Mouse (Mus musculus) myocyte (in vitro differentiated cells): ENCODE data around the gene Rrp36. TPM values are rescaled to one million over a fixed set of nuclear protein-coding genes. Genes with fewer than 3 reads are reported as not detected.

ENCODE experiments used
- H3K27me3 ChIP-seq: one replicate; pipeline ENCODE4 v1.6.1; 2011; ENCODE audit not compliant: control insufficient read depth, insufficient read depth, insufficient read length
- H3K36me3 ChIP-seq: one replicate; pipeline ENCODE4 v1.6.1; 2011; ENCODE audit not compliant: control insufficient read depth, insufficient read depth
- H3K4me2 ChIP-seq: one replicate; pipeline ENCODE4 v1.6.1; 2011; ENCODE audit warnings: low read depth, control low read depth
- H3K4me3 ChIP-seq: one replicate; pipeline ENCODE4 v1.5.1; 2011; ENCODE audit warnings: mild to moderate bottlenecking, control low read depth, moderate library complexity
- H3K79me2 ChIP-seq: one replicate; pipeline ENCODE4 v1.6.1; 2011; ENCODE audit not compliant: control insufficient read depth, insufficient read depth
- H3ac ChIP-seq: one replicate; pipeline ENCODE4 v1.6.1; 2011; ENCODE audit not compliant: control insufficient read depth, insufficient read length
- CEBPB ChIP-seq: IDR thresholded peaks from 2 replicates; pipeline ENCODE4 v1.6.1; 2011; ENCODE audit warnings: mild to moderate bottlenecking, moderate library complexity; ENCODE audit not compliant: poor library complexity, insufficient read depth, severe bottlenecking
- E2F4 ChIP-seq: IDR thresholded peaks from one replicate; pipeline ENCODE4 v1.6.1; 2011; ENCODE audit warnings: mild to moderate bottlenecking, control low read depth, moderate library complexity; ENCODE audit not compliant: insufficient read depth
- MAX ChIP-seq: IDR thresholded peaks from one replicate; pipeline ENCODE4 v1.6.1; 2011; ENCODE audit warnings: low read depth, mild to moderate bottlenecking, control low read depth
- MYOD1 ChIP-seq, 3 experiments: IDR thresholded peaks; one replicate each; pipeline ENCODE4 v1.6.1; 2011; ENCODE audit warnings: control low read depth in 2 of 3, low read depth in 2 of 3, mild to moderate bottlenecking in 2 of 3, moderate library complexity in 1 of 3; ENCODE audit not compliant: insufficient read length in 2 of 3, control insufficient read depth in 1 of 3
- MYOG ChIP-seq, 3 experiments: IDR thresholded peaks; one replicate each; pipeline ENCODE4 v1.6.1; 2011; ENCODE audit warnings: control low read depth in 2 of 3, low read depth in 2 of 3, mild to moderate bottlenecking in 2 of 3; ENCODE audit not compliant: insufficient read length in 2 of 3, control insufficient read depth in 1 of 3, insufficient read depth in 1 of 3
- POLR2A ChIP-seq: IDR thresholded peaks from one replicate; pipeline ENCODE4 v1.6.1; 2011; ENCODE audit warnings: low read depth, mild to moderate bottlenecking, control low read depth, moderate library complexity; ENCODE audit not compliant: insufficient read length
- POLR2AphosphoS2 ChIP-seq: IDR thresholded peaks from one replicate; pipeline ENCODE4 v1.6.1; 2011; ENCODE audit warnings: low read depth, control low read depth; ENCODE audit not compliant: insufficient read length
- REST ChIP-seq: IDR thresholded peaks from one replicate; pipeline ENCODE4 v1.6.1; 2011; ENCODE audit warnings: mild to moderate bottlenecking, control low read depth, moderate library complexity; ENCODE audit not compliant: insufficient read depth, insufficient read length
- SRF ChIP-seq: IDR thresholded peaks from one replicate; pipeline ENCODE4 v1.6.1; 2011; ENCODE audit warnings: low read depth; ENCODE audit not compliant: control insufficient read depth, insufficient read length
- TCF12 ChIP-seq: IDR thresholded peaks from one replicate; pipeline ENCODE4 v1.6.1; 2011; ENCODE audit warnings: mild to moderate bottlenecking, control low read depth; ENCODE audit not compliant: poor library complexity, insufficient read depth, severe bottlenecking
- TCF3 ChIP-seq: IDR thresholded peaks from one replicate; pipeline ENCODE4 v1.6.1; 2011; ENCODE audit warnings: low read depth, control low read depth; ENCODE audit not compliant: insufficient read length
- USF1 ChIP-seq: IDR thresholded peaks from one replicate; pipeline ENCODE4 v1.6.1; 2011; ENCODE audit warnings: low read depth, mild to moderate bottlenecking, control low read depth, moderate library complexity
- polyA plus RNA-seq: library from polyadenylated mRNA; unstranded; fragments of >200 nt; fragmentation: generic; extraction: Trizol; gene quantifications from one replicate; pipeline ENCODE4 v1.2.1, GENCODE M21; 2012; ENCODE audit warnings: missing spikeins

Gene Rrp36
- polyA plus RNA-seq, 1 experiment: 45.8 TPM

DNA sequence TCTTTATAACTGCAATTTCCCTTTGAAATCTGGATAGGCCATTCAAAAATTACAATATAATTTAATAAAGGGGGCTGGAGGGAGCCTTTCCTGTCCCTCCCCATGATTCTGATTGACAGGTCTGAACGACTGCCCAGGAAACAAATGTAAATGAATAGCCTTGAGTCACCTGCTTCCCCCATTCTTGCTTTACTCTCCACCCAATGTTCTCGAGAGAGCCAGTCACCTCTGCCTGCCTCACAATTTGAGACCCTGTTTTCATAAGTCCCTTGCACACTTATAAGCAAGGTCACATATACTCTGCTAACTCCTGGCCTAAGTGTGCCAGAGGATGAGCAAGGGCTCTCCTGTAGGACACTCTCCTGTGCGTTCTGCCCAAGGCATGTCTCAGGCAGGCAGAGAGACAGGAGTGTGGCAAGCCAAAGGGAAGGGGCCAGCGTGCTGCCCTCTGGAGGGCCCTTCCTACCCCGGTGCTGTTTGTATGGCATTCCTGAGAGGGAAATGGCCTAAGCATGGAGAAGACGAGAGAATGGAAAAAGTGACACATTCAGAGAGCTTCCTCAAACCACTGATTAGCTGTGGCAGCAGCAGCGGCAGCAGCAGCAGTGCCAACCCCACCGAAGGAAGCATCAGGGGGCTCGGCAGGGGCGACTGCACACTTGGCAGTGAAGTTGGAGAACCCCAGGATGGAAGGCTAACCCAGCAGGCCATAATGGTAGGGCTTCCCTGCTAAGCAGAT lies 50.2 kb downstream of the Rrp36 start:
- Histone ChIP-seq H3K36me3 (no peaks in the 10 kb centered on the region), H3K4me3 (no peak overlapping the region), H3ac (no peak overlapping the region), H3K79me2 (peaks cover 10% of the 10 kb centered on the region), H3K4me2 (no peak overlapping the region), H3K27me3 (no peaks in the 10 kb centered on the region)
- TF ChIP-seq USF1 (no peak), MYOD1 (IDR thresholded peaks at IDR 0.05; ENCODE audit: control insufficient read depth in 1 of 3, insufficient read length in 2 of 3, low read depth in 2 of 3) (no peak), MYOG (IDR thresholded peaks at IDR 0.05; ENCODE audit: control insufficient read depth in 1 of 3, insufficient read depth in 1 of 3, insufficient read length in 2 of 3, low read depth in 2 of 3) (no peak), CEBPB (no peak), REST (no peak), SRF (no peak), POLR2AphosphoS2 (no peak), E2F4 (no peak), MAX (no peak)

DNA sequence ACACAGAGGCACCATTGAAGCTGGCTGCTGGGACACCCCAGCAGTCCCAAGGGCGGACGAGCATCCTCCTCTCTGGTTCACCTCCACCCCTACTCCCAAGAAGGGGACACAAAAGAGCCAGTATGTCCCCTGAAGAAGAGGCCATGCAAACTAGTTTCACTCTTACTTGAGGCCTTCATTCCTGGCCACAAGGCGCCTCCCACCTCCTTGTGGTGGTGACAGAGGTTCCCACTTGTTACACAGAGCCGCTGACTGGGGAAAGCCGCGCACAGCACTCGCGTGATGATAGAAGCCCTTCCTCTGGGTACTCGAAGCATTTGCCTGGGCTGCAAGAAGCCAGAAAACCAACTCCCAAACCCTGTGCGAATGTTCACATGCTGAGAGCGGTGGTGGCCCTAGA lies 51.9 kb downstream of the Rrp36 start:
- no peak overlapping the region for H3K4me2 ChIP-seq

DNA sequence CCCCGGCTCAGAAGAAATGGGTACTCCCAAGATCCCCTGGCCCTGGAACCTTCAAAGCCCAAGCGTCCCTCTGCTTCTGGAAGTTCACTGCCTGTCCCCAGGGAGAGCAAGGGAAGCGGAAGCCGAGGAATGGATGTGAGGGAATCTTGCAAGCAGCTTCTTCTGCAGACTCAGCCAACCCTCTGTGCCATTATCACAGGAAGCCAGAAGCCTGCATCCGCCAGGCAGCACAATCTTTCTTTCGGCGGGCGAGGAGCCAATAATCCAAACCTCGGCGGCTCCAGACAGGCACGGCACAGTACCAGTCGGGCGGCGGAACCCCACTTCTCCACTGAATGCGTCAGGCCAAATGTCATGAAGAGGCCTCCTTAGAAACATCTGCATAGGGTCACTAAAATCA lies 52.8 kb downstream of the Rrp36 start:
- H3K36me3 ChIP-seq: no peaks in the 10 kb centered on the region
- H3K27me3 ChIP-seq: no peaks in the 10 kb centered on the region
- TF ChIP-seq E2F4 (no peak), POLR2AphosphoS2 (no peak), POLR2A (no peak), USF1 (no peak)
- no peak overlapping the region for H3ac ChIP-seq
- H3K4me3 ChIP-seq: no peak overlapping the region
- peaks cover 10% of the 10 kb centered on the region for H3K79me2 ChIP-seq
- no peak overlapping the region for H3K4me2 ChIP-seq

More for the DNA sequence above, 51.9 kb downstream of the Rrp36 start:
- no peaks in the 10 kb centered on the region for H3K36me3 ChIP-seq
- no peak overlapping the region for H3ac ChIP-seq
- no peak for TF ChIP-seq TCF12
- no peaks in the 10 kb centered on the region for H3K27me3 ChIP-seq
- peaks cover 10% of the 10 kb centered on the region for H3K79me2 ChIP-seq
- H3K4me3 ChIP-seq: no peak overlapping the region

DNA sequence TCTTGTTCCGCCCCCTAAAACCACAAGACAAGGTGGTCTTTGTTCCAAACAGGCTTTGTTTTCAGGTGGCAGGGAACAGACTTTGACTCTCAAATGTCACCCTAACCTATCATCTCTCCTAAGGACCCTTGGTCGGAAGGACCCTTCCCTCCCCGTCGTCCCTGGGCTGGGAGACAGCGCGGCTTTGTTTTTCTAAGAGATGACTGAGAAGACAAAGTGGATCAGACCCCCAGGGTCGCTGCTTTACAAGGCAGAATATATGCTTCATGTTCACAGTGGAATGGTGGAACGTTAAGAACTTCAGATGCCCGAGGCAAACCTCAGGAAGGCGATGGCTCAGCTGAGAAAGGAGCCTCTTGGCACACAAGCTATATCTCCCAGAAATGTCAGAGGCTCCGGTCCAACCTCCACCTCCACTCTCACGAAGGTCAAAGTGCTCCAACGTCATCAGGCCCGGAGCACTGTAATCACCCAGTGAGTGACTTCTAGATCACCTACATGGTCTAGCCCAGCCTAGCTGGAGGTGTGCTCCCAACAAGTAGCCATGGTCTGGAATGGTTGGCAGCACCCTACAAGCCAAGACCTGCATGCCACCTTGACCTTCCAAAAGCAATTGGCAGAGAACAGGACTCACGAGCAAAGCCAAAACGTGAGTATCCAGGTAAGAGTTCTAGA lies 54.3 kb downstream of the Rrp36 start:
- no peak for TF ChIP-seq REST
- TF ChIP-seq MYOG (IDR thresholded peaks at IDR 0.05; ENCODE audit: control insufficient read depth in 1 of 3, insufficient read depth in 1 of 3, insufficient read length in 2 of 3, low read depth in 2 of 3): no peak
- no peak for TF ChIP-seq SRF
- TF ChIP-seq POLR2A: no peak
- no peak for TF ChIP-seq TCF3
- TF ChIP-seq MYOD1 (IDR thresholded peaks at IDR 0.05; ENCODE audit: control insufficient read depth in 1 of 3, insufficient read length in 2 of 3, low read depth in 2 of 3): no peak
- TF ChIP-seq E2F4: no peak
- TF ChIP-seq USF1: no peak
- TF ChIP-seq MAX: no peak
- no peak for TF ChIP-seq TCF12
- no peak for TF ChIP-seq CEBPB
- no peak for TF ChIP-seq POLR2AphosphoS2
- no peak overlapping the region for H3K4me3 ChIP-seq
- no peaks in the 10 kb centered on the region for H3K36me3 ChIP-seq
- H3K79me2 ChIP-seq: peaks cover 6% of the 10 kb centered on the region
- no peak overlapping the region for H3K4me2 ChIP-seq
- no peaks in the 10 kb centered on the region for H3K27me3 ChIP-seq
- H3ac ChIP-seq: no peak overlapping the region

DNA sequence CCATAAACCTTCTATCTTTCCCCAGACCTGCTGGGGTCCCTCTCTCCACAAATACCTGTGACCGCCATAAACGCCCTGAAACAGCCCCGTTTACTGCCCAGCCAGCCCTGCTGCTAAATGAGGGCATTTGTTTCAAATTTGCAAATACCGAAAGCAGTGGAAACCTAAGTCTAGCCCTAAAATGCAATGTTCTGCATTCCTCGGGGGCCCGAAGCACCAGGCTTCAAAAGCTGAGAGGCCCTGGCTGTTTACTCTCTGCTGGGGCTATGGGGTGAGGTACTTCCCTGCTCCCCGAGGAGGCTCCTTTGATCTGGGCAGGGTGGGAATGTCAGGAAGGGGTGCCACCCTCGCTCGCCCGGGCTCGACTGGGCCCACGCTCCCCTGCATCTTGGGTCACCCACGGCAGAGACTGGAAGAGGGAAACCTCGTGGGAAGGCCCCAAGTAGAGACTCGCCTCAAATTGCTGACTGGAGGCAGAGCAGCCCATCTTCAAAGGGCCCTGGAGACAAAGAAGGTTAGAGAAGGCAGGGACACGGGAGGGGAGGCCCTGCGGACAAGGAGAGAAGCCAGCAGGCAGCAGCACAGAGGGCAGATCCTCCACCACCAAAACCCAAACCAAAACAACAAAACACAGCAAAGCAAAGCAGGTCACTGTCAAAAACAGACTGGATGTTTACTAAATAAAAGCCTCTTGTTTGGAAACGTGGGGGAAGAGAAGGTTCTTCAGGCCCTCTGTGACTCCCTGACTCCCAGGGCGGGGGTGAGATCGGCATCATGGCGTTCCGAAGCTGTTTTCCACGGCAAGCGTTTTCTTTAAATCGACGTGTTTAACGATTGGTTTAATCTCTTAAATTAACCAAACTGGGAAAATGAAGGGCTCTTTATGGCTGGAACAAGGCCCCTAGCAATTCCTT lies 55.1 kb downstream of the Rrp36 start:
- H3K79me2 ChIP-seq: peaks cover 6% of the 10 kb centered on the region
- H3K27me3 ChIP-seq: no peaks in the 10 kb centered on the region
- H3K4me3 ChIP-seq: no peak overlapping the region
- H3K4me2 ChIP-seq: no peak overlapping the region
- H3K36me3 ChIP-seq: no peaks in the 10 kb centered on the region
- no peak overlapping the region for H3ac ChIP-seq
- TF ChIP-seq TCF12: no peak
- no peak for TF ChIP-seq E2F4
- TF ChIP-seq USF1: no peak
- no peak for TF ChIP-seq MYOD1 (IDR thresholded peaks at IDR 0.05; ENCODE audit: control insufficient read depth in 1 of 3, insufficient read length in 2 of 3, low read depth in 2 of 3)
- TF ChIP-seq MYOG (IDR thresholded peaks at IDR 0.05; ENCODE audit: control insufficient read depth in 1 of 3, insufficient read depth in 1 of 3, insufficient read length in 2 of 3, low read depth in 2 of 3): no peak
- TF ChIP-seq REST: no peak
- TF ChIP-seq POLR2AphosphoS2: no peak
- TF ChIP-seq CEBPB: no peak
- no peak for TF ChIP-seq POLR2A
- no peak for TF ChIP-seq MAX
- TF ChIP-seq SRF: no peak
- TF ChIP-seq TCF3: no peak
